Mouse (Mus musculus): ENCODE data around the gene Kat5. TPM values are rescaled to one million over a fixed set of nuclear protein-coding genes. Genes with fewer than 3 reads are reported as not detected.

Kat5 gene
- polyA plus RNA-seq, 1 experiment from 2014 or later = 72.7 TPM

Other genes starting within 250 kb of the Kat5 start
- gene Eif1ad, start 243.5 kb downstream of the Kat5 start, polyA plus RNA-seq (2015; fragmentation: Nextera tagmentation; extraction: Ambion mirVana) = 64.3 and 69.5 TPM in 2 replicates
- gene Banf1, start 243.1 kb downstream of the Kat5 start, polyA plus RNA-seq (2015; fragmentation: Nextera tagmentation; extraction: Ambion mirVana) = 479 and 496 TPM in 2 replicates
- 85.3 and 88.4 TPM in 2 replicates for gene Sart1, start 221.5 kb downstream of the Kat5 start, polyA plus RNA-seq (2015; fragmentation: Nextera tagmentation; extraction: Ambion mirVana)
- gene Tsga10ip, start 207.7 kb downstream of the Kat5 start, polyA plus RNA-seq (2015; fragmentation: Nextera tagmentation; extraction: Ambion mirVana) = 0.39 TPM in 1 of 2 replicates, not detected in the other
- 291 and 298 TPM in 2 replicates for gene Drap1, start 185.3 kb downstream of the Kat5 start, polyA plus RNA-seq (2015; fragmentation: Nextera tagmentation; extraction: Ambion mirVana)
- gene AI837181, start 185.1 kb downstream of the Kat5 start, polyA plus RNA-seq (2015; fragmentation: Nextera tagmentation; extraction: Ambion mirVana) = 40.6 and 44.4 TPM in 2 replicates
- not detected in 2 replicates for gene Fosl1, start 162.7 kb downstream of the Kat5 start, polyA plus RNA-seq (2015; fragmentation: Nextera tagmentation; extraction: Ambion mirVana)
- gene Ccdc85b, start 152.3 kb downstream of the Kat5 start, polyA plus RNA-seq (2015; fragmentation: Nextera tagmentation; extraction: Ambion mirVana) = 6.5 and 7.1 TPM in 2 replicates
- gene Fibp, start 149.6 kb downstream of the Kat5 start, polyA plus RNA-seq (2015; fragmentation: Nextera tagmentation; extraction: Ambion mirVana) = 153 and 155 TPM in 2 replicates
- gene Ctsw, start 141.7 kb downstream of the Kat5 start, polyA plus RNA-seq (2015; fragmentation: Nextera tagmentation; extraction: Ambion mirVana) = 4.4 and 5.4 TPM in 2 replicates
- 30.7 and 31.1 TPM in 2 replicates for gene Efemp2, start 136.3 kb downstream of the Kat5 start, polyA plus RNA-seq (2015; fragmentation: Nextera tagmentation; extraction: Ambion mirVana)
- gene Mus81, start 121.8 kb downstream of the Kat5 start, polyA plus RNA-seq (2015; fragmentation: Nextera tagmentation; extraction: Ambion mirVana) = 44.4 and 47.0 TPM in 2 replicates
- 3,452 and 3,520 TPM in 2 replicates for gene Cfl1, start 119.8 kb downstream of the Kat5 start, polyA plus RNA-seq (2015; fragmentation: Nextera tagmentation; extraction: Ambion mirVana)
- gene 1700020D05Rik, start 106.5 kb downstream of the Kat5 start, polyA plus RNA-seq (2015; fragmentation: Nextera tagmentation; extraction: Ambion mirVana) = 0.23 and 0.27 TPM in 2 replicates
- gene Snx32, start 99.7 kb downstream of the Kat5 start, polyA plus RNA-seq (2015; fragmentation: Nextera tagmentation; extraction: Ambion mirVana) = 41.4 and 44.4 TPM in 2 replicates
- gene Ovol1, start 49.6 kb downstream of the Kat5 start, polyA plus RNA-seq (2015; fragmentation: Nextera tagmentation; extraction: Ambion mirVana) = 0.06 TPM in 1 of 2 replicates, not detected in the other
- 1.4 and 1.7 TPM in 2 replicates for gene Ap5b1, start 42.2 kb downstream of the Kat5 start, polyA plus RNA-seq (2015; fragmentation: Nextera tagmentation; extraction: Ambion mirVana)
- 146 and 170 TPM in 2 replicates for gene Rnaseh2c, start 8.4 kb downstream of the Kat5 start, polyA plus RNA-seq (2015; fragmentation: Nextera tagmentation; extraction: Ambion mirVana)
- 33.4 and 34.4 TPM in 2 replicates for gene Rela, start 27.2 kb upstream of the Kat5 start, polyA plus RNA-seq (2015; fragmentation: Nextera tagmentation; extraction: Ambion mirVana)
- gene Sipa1, start 53.5 kb upstream of the Kat5 start, polyA plus RNA-seq (2015; fragmentation: Nextera tagmentation; extraction: Ambion mirVana) = 9.4 and 11.0 TPM in 2 replicates
- gene Map3k11, start 78.5 kb upstream of the Kat5 start, polyA plus RNA-seq (2015; fragmentation: Nextera tagmentation; extraction: Ambion mirVana) = 11.3 and 11.7 TPM in 2 replicates
- gene Pcnx3, start 78.7 kb upstream of the Kat5 start, polyA plus RNA-seq (2015; fragmentation: Nextera tagmentation; extraction: Ambion mirVana) = 21.6 and 29.4 TPM in 2 replicates
- 0.31 and 0.32 TPM in 2 replicates for gene Kcnk7, start 94.1 kb upstream of the Kat5 start, polyA plus RNA-seq (2015; fragmentation: Nextera tagmentation; extraction: Ambion mirVana)
- gene Ehbp1l1, start 116.1 kb upstream of the Kat5 start, polyA plus RNA-seq (2015; fragmentation: Nextera tagmentation; extraction: Ambion mirVana) = 5.3 and 6.7 TPM in 2 replicates
- gene Fam89b, start 119.4 kb upstream of the Kat5 start, polyA plus RNA-seq (2015; fragmentation: Nextera tagmentation; extraction: Ambion mirVana) = 199 and 204 TPM in 2 replicates
- 8.3 and 13.1 TPM in 2 replicates for gene Ltbp3, start 130.7 kb upstream of the Kat5 start, polyA plus RNA-seq (2015; fragmentation: Nextera tagmentation; extraction: Ambion mirVana)
- 56.4 and 62.6 TPM in 2 replicates for gene Scyl1, start 161.2 kb upstream of the Kat5 start, polyA plus RNA-seq (2015; fragmentation: Nextera tagmentation; extraction: Ambion mirVana)